Mouse (Mus musculus): Measurements from ENCODE around the gene Nucb2.

Nucb2 gene

GRCm38 (mm10) chr7:116503879-116504817, at the start of gene Nucb2:
Gene Nucb2, plus strand, starts transcription at chr7:116504369.
- in situ Hi-C loops (cut with MboI; ENCODE audit: low sequenced_read_pairs) = no loop called here

GRCm38 (mm10) chr7:116456964-116457363, 47.2 kb upstream of the Nucb2 start:
- in situ Hi-C loops (cut with MboI; ENCODE audit: low sequenced_read_pairs) = loop anchor here (5.0 kb wide), 1 partner anchor 55 kb away; no protein-coding TSS in a partner anchor

- in situ Hi-C loops (cut with MboI; ENCODE audit: low sequenced_read_pairs) = loop anchor here (5.0 kb wide), 1 partner anchor 55 kb away; no protein-coding TSS in a partner anchor
Measured at GRCm38 (mm10) chr7:116457391-116457790, 46.8 kb upstream of the Nucb2 start.

- in situ Hi-C loops (cut with MboI; ENCODE audit: low sequenced_read_pairs) = loop anchor here (5.0 kb wide), 1 partner anchor 53 kb away; no protein-coding TSS in a partner anchor
Measured at GRCm38 (mm10) chr7:116458985-116459441, 45.2 kb upstream of the Nucb2 start.

- in situ Hi-C loops (cut with MboI; ENCODE audit: low sequenced_read_pairs) = no loop called here
Measured at GRCm38 (mm10) chr7:116462114-116462513, 42.1 kb upstream of the Nucb2 start.

GRCm38 (mm10) chr7:116475836-116476235, 28.3 kb upstream of the Nucb2 start:
- in situ Hi-C loops (cut with MboI; ENCODE audit: low sequenced_read_pairs) = no loop called here

GRCm38 (mm10) chr7:116476264-116476663, 27.9 kb upstream of the Nucb2 start:
- in situ Hi-C loops (cut with MboI; ENCODE audit: low sequenced_read_pairs) = no loop called here

GRCm38 (mm10) chr7:116483106-116483505, 21.1 kb upstream of the Nucb2 start:
- in situ Hi-C loops (cut with MboI; ENCODE audit: low sequenced_read_pairs) = no loop called here

- in situ Hi-C loops (cut with MboI; ENCODE audit: low sequenced_read_pairs) = no loop called here
Measured at GRCm38 (mm10) chr7:116483782-116484181, 20.4 kb upstream of the Nucb2 start.

GRCm38 (mm10) chr7:116484213-116484612, 20.0 kb upstream of the Nucb2 start:
- in situ Hi-C loops (cut with MboI; ENCODE audit: low sequenced_read_pairs) = no loop called here

GRCm38 (mm10) chr7:116485062-116485601, 19.0 kb upstream of the Nucb2 start:
- in situ Hi-C loops (cut with MboI; ENCODE audit: low sequenced_read_pairs) = no loop called here

- in situ Hi-C loops (cut with MboI; ENCODE audit: low sequenced_read_pairs) = no loop called here
Measured at GRCm38 (mm10) chr7:116491113-116491512, 13.1 kb upstream of the Nucb2 start.

- in situ Hi-C loops (cut with MboI; ENCODE audit: low sequenced_read_pairs) = no loop called here
Measured at GRCm38 (mm10) chr7:116493267-116494003, 10.7 kb upstream of the Nucb2 start.

- in situ Hi-C loops (cut with MboI; ENCODE audit: low sequenced_read_pairs) = no loop called here
Measured at GRCm38 (mm10) chr7:116494618-116495017, 9.6 kb upstream of the Nucb2 start.

GRCm38 (mm10) chr7:116496760-116497159, 7.4 kb upstream of the Nucb2 start:
- in situ Hi-C loops (cut with MboI; ENCODE audit: low sequenced_read_pairs) = no loop called here

- in situ Hi-C loops (cut with MboI; ENCODE audit: low sequenced_read_pairs) = no loop called here
Measured at GRCm38 (mm10) chr7:116504818-116505170, 625 bp downstream of the Nucb2 start.

- in situ Hi-C loops (cut with MboI; ENCODE audit: low sequenced_read_pairs) = loop anchor here (5.0 kb wide), 1 partner anchor 57 kb away; no protein-coding TSS in a partner anchor
Measured at GRCm38 (mm10) chr7:116514030-116514429, 9.9 kb downstream of the Nucb2 start.

GRCm38 (mm10) chr7:116514546-116514945, 10.4 kb downstream of the Nucb2 start:
- in situ Hi-C loops (cut with MboI; ENCODE audit: low sequenced_read_pairs) = loop anchor here (5.0 kb wide), 1 partner anchor 57 kb away; no protein-coding TSS in a partner anchor

- in situ Hi-C loops (cut with MboI; ENCODE audit: low sequenced_read_pairs) = no loop called here
Measured at GRCm38 (mm10) chr7:116515059-116515458, 10.9 kb downstream of the Nucb2 start.

- in situ Hi-C loops (cut with MboI; ENCODE audit: low sequenced_read_pairs) = no loop called here
Measured at GRCm38 (mm10) chr7:116515514-116516135, 11.5 kb downstream of the Nucb2 start.

- in situ Hi-C loops (cut with MboI; ENCODE audit: low sequenced_read_pairs) = no loop called here
Measured at GRCm38 (mm10) chr7:116517240-116517639, 13.1 kb downstream of the Nucb2 start.
